Mouse (Mus musculus): ENCODE measurements around the gene Arhgap32. TPM values are rescaled to one million over a fixed set of nuclear protein-coding genes. Genes with fewer than 3 reads are reported as not detected.

The Arhgap32 gene
- polyA plus RNA-seq, 1 experiment = 1.5 TPM

DNA sequence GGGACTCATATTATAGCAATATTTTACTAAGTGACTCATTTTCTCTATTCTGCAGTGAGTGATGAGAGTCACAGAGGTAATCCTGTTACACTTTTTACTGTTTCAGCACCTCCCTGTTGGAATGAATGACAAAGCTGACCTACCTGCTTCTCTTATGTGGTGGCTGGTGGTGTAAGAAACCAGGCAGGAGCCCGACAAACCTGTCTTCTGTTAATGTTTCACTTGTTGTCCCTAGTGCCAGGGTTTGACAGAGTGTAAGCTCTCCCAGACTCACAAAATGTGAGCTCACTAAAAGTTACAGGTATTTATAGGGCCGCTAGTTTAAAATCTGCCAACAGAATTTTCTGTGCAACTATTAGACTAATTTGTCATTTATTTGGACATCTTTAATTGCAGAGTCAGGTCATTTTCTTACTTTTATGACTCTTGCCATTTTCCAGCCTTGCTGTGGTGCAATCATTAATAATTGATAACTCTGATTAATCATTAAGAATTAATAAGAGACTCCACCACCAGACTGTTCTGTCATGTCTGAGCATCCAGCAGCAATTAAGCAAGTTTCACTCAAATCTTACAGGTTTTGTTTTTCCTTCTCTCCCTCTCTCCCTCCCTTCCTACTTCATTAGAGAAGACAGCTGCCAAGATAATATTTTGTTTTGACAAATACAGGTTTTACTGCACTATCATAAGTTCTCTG, 127.1 kb downstream of the Arhgap32 start:
- Histone ChIP-seq H3K4me3 (ENCODE audit: extremely low read depth, insufficient read depth, insufficient read length) (no peak overlapping the region), H3K27me3 (ENCODE audit: control insufficient read depth, insufficient read depth, low read length) (no peaks in the 10 kb centered on the region), H3K36me3 (ENCODE audit: control insufficient read depth, insufficient read depth, low read length) (no peaks in the 10 kb centered on the region), H3K4me1 (ENCODE audit: control insufficient read depth, insufficient read depth, insufficient read length) (no peaks in the 10 kb centered on the region), H3K27ac (ENCODE audit: insufficient read depth, low read length) (no peak overlapping the region)
- no peak for DNase-seq (ENCODE audit: low read depth in 1 of 2, low spot score in 2 of 2)
- TF ChIP-seq POLR2A (IDR thresholded peaks at IDR 0.05; ENCODE audit: low read depth, low read length) (no peak), CTCF (IDR thresholded peaks at IDR 0.05; ENCODE audit: extremely low read depth, insufficient read depth, insufficient read length, insufficient replicate concordance) (no peak)
- 97% methylated on average over 2 of the region's 2 CpGs for WGBS

DNA sequence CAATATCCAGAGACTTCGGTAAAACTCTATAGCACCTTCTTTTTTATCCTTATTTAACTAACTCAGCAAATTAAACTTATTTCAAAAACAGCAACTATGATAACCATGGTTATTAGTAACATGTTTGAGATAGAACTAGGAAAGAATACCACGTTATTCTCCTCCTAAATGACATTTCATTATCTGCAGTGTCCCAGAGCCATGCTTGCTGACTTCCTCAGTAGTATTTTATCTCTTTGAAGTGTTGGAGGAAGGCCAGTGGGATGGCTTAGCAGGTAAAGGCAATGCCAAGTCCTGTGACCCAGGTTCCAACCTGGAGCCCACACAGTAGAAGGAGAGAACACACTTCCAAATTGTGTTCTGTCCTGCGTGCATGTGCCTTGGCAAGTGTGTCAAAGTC, 129.3 kb downstream of the Arhgap32 start:
- H3K4me1 ChIP-seq (ENCODE audit: control insufficient read depth, insufficient read depth, insufficient read length) = no peaks in the 10 kb centered on the region
- no peak overlapping the region for H3K4me3 ChIP-seq (ENCODE audit: extremely low read depth, insufficient read depth, insufficient read length)
- no peak overlapping the region for H3K27ac ChIP-seq (ENCODE audit: insufficient read depth, low read length)
- H3K36me3 ChIP-seq (ENCODE audit: control insufficient read depth, insufficient read depth, low read length) = no peaks in the 10 kb centered on the region
- DNase-seq (ENCODE audit: low read depth in 1 of 2, low spot score in 2 of 2) = no peak
- WGBS = 94% methylated on average over 3 of the region's 3 CpGs
- TF ChIP-seq CTCF (IDR thresholded peaks at IDR 0.05; ENCODE audit: extremely low read depth, insufficient read depth, insufficient read length, insufficient replicate concordance) (no peak), POLR2A (IDR thresholded peaks at IDR 0.05; ENCODE audit: low read depth, low read length) (no peak)
- no peaks in the 10 kb centered on the region for H3K27me3 ChIP-seq (ENCODE audit: control insufficient read depth, insufficient read depth, low read length)

DNA sequence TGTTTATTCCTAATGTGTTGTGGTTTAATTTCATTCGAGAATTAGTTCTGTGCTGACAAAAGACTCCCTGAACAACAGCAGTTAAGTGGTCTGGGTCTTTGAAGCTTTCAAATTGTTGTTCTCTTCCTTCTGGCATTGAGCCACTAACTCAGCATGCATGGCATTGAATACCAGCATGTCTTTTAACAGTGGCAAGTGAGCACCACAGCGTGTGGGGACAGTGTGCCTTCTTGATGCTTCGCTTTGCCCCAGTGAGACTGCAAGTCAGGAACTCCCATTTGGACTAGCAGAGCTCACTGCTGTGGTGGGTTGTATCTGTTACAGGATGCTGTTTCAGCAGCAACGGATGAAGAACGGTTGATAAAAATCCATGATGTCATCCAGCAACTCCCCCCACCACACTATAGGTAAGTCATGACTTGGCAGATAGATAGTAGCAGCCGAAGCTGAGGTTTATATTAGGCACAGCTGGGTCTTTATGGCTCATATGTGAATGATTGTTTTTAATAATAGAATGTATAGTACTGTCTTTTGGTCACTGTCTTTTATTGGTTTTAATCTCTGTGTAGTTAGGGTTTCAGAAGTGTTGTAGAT, 130.3 kb downstream of the Arhgap32 start:
- 91% methylated on average over 6 of the region's 6 CpGs for WGBS
- no peak for DNase-seq (ENCODE audit: low read depth in 1 of 2, low spot score in 2 of 2)
- Histone ChIP-seq H3K4me3 (ENCODE audit: extremely low read depth, insufficient read depth, insufficient read length) (no peak overlapping the region), H3K4me1 (ENCODE audit: control insufficient read depth, insufficient read depth, insufficient read length) (no peaks in the 10 kb centered on the region), H3K27me3 (ENCODE audit: control insufficient read depth, insufficient read depth, low read length) (no peaks in the 10 kb centered on the region), H3K27ac (ENCODE audit: insufficient read depth, low read length) (no peak overlapping the region), H3K36me3 (ENCODE audit: control insufficient read depth, insufficient read depth, low read length) (no peaks in the 10 kb centered on the region)
- TF ChIP-seq CTCF (IDR thresholded peaks at IDR 0.05; ENCODE audit: extremely low read depth, insufficient read depth, insufficient read length, insufficient replicate concordance) (no peak), POLR2A (IDR thresholded peaks at IDR 0.05; ENCODE audit: low read depth, low read length) (no peak)

DNA sequence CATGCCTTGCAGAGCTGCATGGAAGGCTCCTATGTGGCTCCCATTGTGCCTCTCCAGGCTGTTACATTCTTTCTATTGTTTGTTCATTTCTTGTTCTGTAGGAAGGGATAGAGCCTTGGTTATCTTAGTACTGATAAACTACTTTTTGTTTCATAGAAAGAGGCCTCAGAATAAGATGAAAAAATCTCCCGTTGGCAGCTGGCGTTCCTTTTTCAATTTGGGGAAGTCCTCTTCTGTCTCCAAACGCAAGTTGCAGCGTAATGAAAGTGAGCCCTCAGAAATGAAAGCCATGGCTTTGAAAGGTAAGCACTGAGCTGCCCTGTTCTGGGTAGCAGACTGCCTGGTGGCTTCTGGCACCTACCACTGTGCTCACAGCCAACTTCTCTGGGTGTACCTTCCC, 134.6 kb downstream of the Arhgap32 start:
- H3K27me3 ChIP-seq (ENCODE audit: control insufficient read depth, insufficient read depth, low read length) = no peaks in the 10 kb centered on the region
- H3K4me3 ChIP-seq (ENCODE audit: extremely low read depth, insufficient read depth, insufficient read length) = no peak overlapping the region
- H3K4me1 ChIP-seq (ENCODE audit: control insufficient read depth, insufficient read depth, insufficient read length) = no peaks in the 10 kb centered on the region
- WGBS = 70% methylated on average over 4 of the region's 4 CpGs
- no peak for DNase-seq (ENCODE audit: low read depth in 1 of 2, low spot score in 2 of 2)
- TF ChIP-seq CTCF (IDR thresholded peaks at IDR 0.05; ENCODE audit: extremely low read depth, insufficient read depth, insufficient read length, insufficient replicate concordance) (no peak), POLR2A (IDR thresholded peaks at IDR 0.05; ENCODE audit: low read depth, low read length) (no peak)
- H3K36me3 ChIP-seq (ENCODE audit: control insufficient read depth, insufficient read depth, low read length) = no peaks in the 10 kb centered on the region
- H3K27ac ChIP-seq (ENCODE audit: insufficient read depth, low read length) = no peak overlapping the region

DNA sequence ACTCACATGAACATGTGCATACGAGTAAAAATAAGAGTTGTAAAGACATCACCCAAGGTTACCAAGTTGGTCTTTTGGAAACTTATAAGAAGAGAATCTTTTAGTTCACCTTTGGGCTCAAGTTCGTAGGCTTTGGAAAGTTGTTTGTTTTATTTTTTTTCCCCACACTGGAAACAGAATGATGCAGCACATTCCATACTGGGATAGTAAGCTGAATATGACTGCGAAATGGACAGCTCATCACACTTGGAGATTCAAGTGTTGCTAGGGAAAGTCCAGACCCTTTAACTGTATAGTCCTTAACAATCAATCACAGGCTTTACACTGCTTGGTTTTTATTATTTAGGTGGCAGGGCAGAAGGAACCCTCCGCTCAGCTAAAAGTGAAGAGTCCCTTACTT, 137.8 kb downstream of the Arhgap32 start:
- DNase-seq (ENCODE audit: low read depth in 1 of 2, low spot score in 2 of 2) = no peak
- Histone ChIP-seq H3K27me3 (ENCODE audit: control insufficient read depth, insufficient read depth, low read length) (no peaks in the 10 kb centered on the region), H3K4me3 (ENCODE audit: extremely low read depth, insufficient read depth, insufficient read length) (no peak overlapping the region), H3K27ac (ENCODE audit: insufficient read depth, low read length) (no peak overlapping the region), H3K4me1 (ENCODE audit: control insufficient read depth, insufficient read depth, insufficient read length) (no peaks in the 10 kb centered on the region), H3K36me3 (ENCODE audit: control insufficient read depth, insufficient read depth, low read length) (no peaks in the 10 kb centered on the region)
- 92% methylated on average over 4 of the region's 4 CpGs for WGBS
- TF ChIP-seq POLR2A (IDR thresholded peaks at IDR 0.05; ENCODE audit: low read depth, low read length) = no peak
- TF ChIP-seq CTCF (IDR thresholded peaks at IDR 0.05; ENCODE audit: extremely low read depth, insufficient read depth, insufficient read length, insufficient replicate concordance) = no peak

DNA sequence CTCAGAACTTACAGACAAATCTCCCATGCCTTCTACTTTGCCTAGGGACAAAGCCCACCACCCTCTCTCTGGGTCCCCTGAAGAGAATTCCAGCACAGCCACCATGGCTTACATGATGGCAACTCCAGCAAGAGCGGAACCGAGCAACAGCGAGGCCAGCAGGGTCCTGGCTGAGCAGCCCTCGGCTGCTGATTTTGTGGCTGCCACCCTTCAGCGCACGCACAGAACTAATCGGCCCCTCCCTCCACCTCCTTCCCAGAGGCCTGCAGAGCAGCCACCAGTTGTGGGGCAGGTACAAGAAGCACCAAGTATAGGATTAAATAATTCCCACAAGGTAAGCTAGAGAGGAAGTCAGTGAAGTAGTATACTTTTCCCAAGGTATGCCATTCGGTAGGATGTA, 141.4 kb downstream of the Arhgap32 start:
- no peak for TF ChIP-seq POLR2A (IDR thresholded peaks at IDR 0.05; ENCODE audit: low read depth, low read length)
- TF ChIP-seq CTCF (IDR thresholded peaks at IDR 0.05; ENCODE audit: extremely low read depth, insufficient read depth, insufficient read length, insufficient replicate concordance) = no peak
- DNase-seq (ENCODE audit: low read depth in 1 of 2, low spot score in 2 of 2) = no peak
- Histone ChIP-seq H3K4me1 (ENCODE audit: control insufficient read depth, insufficient read depth, insufficient read length) (no peaks in the 10 kb centered on the region), H3K4me3 (ENCODE audit: extremely low read depth, insufficient read depth, insufficient read length) (no peak overlapping the region), H3K27me3 (ENCODE audit: control insufficient read depth, insufficient read depth, low read length) (no peaks in the 10 kb centered on the region), H3K27ac (ENCODE audit: insufficient read depth, low read length) (no peak overlapping the region), H3K36me3 (ENCODE audit: control insufficient read depth, insufficient read depth, low read length) (no peaks in the 10 kb centered on the region; the same call in 1 of the 2 replicates)
- WGBS = 87% methylated on average over 8 of the region's 8 CpGs

DNA sequence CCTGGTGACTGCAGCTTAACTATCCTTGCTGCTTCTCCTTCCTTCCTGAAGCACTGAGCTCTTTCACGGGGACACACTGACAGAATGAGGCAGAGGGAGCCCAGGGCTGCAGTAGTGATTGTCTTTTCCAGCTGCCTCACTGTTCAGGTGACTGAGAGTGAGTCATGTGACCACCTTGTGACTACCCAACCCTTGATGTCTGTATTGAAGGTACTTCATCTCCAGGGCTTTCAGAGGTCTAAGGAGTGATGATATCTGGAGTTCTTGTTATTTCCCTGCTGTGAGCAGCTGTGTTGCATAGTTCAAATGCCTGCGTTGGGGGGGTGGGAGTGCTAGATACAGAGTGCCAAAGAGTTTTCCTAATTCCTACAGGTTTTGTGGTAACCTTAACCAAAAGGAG, 141.9 kb downstream of the Arhgap32 start:
- Histone ChIP-seq H3K4me1 (ENCODE audit: control insufficient read depth, insufficient read depth, insufficient read length) (no peaks in the 10 kb centered on the region), H3K36me3 (ENCODE audit: control insufficient read depth, insufficient read depth, low read length) (no peaks in the 10 kb centered on the region; the same call in 1 of the 2 replicates), H3K4me3 (ENCODE audit: extremely low read depth, insufficient read depth, insufficient read length) (no peak overlapping the region), H3K27ac (ENCODE audit: insufficient read depth, low read length) (no peak overlapping the region), H3K27me3 (ENCODE audit: control insufficient read depth, insufficient read depth, low read length) (no peaks in the 10 kb centered on the region)
- WGBS = 73% methylated on average over 2 of the region's 2 CpGs
- TF ChIP-seq CTCF (IDR thresholded peaks at IDR 0.05; ENCODE audit: extremely low read depth, insufficient read depth, insufficient read length, insufficient replicate concordance) = no peak
- no peak for TF ChIP-seq POLR2A (IDR thresholded peaks at IDR 0.05; ENCODE audit: low read depth, low read length)
- no peak for DNase-seq (ENCODE audit: low read depth in 1 of 2, low spot score in 2 of 2)
